Mouse (Mus musculus) embryo, embryonic 11 days (tissue): ENCODE data around the gene Actr10.
A peak's percentile ranks its signal among the peaks of the same experiment; 100 is the strongest.

Source experiments
- DNase-seq: peaks from one replicate; pipeline ENCODE4 v3.0.0-alpha.2; 2015

Actr10 gene

DNA sequence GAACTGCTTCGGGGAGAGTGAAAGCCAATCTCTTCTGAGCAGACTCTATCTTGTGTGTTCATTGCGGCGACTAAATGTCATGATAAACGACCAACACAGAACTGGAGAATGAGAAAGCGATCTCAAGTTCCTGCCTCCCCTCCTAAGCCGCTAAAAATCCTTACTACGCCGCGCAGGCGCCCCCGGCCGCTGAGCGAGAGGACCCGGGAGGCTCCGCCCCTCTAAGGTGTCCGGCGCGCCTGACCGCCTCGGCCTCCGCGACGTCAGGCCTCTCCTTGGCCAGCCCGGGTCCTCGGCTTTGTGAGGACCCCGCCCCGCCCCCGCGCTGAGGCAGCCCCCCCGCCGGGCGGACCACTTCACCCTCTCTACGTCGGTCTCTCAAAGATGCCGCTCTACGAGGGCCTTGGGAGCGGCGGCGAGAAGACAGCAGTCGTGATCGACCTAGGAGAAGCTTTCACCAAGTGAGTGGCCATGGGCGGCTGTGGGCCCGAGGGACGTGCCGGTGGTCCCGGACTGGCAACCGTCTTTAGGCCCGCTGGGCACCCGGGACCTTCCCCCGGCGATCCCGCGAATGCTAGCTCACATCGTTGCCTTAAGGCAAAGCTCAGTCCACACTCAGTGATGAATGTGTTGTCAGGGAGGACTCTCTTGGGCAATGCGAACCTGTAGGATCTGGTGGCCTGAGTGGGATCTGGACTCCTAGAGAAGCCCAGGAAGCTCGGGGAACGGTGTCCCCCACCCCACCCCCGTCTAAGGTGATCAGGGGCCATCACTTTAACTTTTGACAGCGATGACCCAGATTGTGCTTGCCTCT, at the start of gene Actr10:
Actr10 (plus strand) TSS at position 287 of the 814 bp plus-strand sequence.
- DNase-seq, result peak; percentile 95

DNA sequence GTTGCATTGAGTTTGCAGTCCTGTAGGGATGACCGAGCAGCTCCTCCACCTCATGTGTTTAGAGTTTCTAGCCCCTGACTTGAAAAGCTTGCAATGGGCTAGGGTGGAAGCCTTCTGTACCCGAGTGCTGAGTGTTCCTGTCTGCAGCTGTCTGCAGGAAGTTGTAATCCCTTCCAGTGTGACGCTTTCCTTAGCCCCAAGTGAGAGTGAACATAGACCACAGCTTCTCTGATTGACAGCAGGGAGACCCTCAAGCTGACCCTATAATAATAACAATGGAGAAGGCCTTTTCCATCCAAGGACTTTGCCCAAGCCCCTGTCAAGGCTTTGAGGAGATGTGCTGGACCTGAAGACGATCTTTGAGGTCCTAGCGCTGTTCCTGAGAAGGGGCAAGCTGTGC, 47.3 kb upstream of the Actr10 start:
- DNase-seq, result no peak

DNA sequence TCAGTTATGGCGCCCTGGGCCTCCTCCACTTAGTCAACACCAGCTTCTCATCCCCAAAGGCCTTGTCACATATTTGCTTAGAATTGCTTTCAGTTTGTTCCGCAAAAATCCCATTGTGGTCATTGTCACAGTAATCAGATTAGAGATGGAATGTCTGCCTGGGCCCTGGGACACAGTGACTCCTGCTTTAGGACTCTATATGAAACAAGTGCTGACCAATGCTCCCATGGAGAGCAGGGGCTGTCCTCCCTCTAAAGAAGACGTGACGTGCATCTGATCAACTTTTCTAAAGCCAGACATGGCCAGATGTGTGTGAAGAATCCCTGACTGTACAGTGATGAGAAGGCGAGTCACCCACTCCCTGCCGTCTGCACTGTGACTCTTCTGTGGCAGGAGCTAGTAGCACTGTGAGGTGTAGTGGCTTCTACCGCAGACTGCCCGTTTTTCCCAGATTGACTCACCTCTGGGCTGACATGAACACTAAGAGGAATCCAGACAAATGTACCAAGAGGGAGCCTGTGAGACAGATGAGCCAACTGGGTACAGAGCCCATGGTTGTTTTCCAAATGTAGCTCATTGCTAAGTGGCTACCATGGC, 46.7 kb upstream of the Actr10 start:
- DNase-seq, result no peak

DNA sequence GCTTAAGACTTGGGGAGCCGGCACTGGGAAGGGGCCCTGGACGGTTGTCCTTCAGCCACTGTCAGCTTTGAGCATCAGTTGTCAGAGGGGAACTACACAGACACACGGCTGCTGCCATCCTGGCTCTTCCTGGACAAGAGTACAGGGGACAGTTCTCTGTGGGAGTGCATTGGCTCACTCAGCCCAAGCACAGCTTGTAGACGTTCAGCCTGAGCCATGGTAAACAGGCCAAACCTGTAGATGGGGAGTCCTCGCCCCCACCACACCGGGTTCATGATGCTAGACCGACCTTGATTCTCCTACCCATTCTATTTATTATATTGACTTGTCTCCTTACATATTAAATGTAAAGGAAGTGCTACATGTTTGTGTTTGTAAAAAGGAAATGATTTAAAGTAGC, 42.4 kb upstream of the Actr10 start:
- no peak for DNase-seq

- no peak for DNase-seq
Measured at GRCm38 (mm10) chr12:70896068-70896467, 41.6 kb upstream of the Actr10 start.

- no peak for DNase-seq
Measured at GRCm38 (mm10) chr12:70897434-70897833, 40.2 kb upstream of the Actr10 start.

- no peak for DNase-seq
Measured at GRCm38 (mm10) chr12:70898450-70898849, 39.2 kb upstream of the Actr10 start.

GRCm38 (mm10) chr12:70904471-70904870, 33.2 kb upstream of the Actr10 start:
- no peak for DNase-seq

- no peak for DNase-seq
Measured at GRCm38 (mm10) chr12:70906867-70907266, 30.8 kb upstream of the Actr10 start.

GRCm38 (mm10) chr12:70907651-70908050, 30.0 kb upstream of the Actr10 start:
- no peak for DNase-seq

- DNase-seq, result no peak
Measured at GRCm38 (mm10) chr12:70908076-70908475, 29.6 kb upstream of the Actr10 start.

- peak; percentile 85 for DNase-seq
Measured at GRCm38 (mm10) chr12:70910241-70910720, 27.4 kb upstream of the Actr10 start.

DNA sequence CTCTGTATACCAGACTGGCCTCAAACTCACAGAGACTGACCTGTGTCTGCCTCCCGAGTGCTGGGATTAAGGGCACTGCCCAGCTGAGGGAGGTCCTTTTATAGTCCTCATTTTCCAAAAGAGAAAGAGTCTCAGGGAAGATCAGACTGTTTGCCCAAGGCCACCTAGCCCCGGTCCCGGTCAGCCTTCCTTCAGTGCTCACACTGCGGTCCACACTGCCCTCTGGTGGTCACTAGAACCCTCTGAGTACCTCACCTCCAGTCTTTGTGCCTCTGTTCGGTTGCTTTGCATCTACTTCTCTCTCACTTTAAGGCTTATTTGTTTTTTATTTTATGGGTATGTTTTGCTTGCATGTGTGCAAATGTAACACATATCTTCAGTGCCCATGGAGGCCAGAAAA, 26.6 kb upstream of the Actr10 start:
- peak; percentile 91 for DNase-seq

GRCm38 (mm10) chr12:70911676-70912379, 25.8 kb upstream of the Actr10 start:
- no peak for DNase-seq

GRCm38 (mm10) chr12:70913429-70913828, 24.2 kb upstream of the Actr10 start:
- no peak for DNase-seq

- peak; percentile 72 for DNase-seq
Measured at GRCm38 (mm10) chr12:70914387-70914786, 23.3 kb upstream of the Actr10 start.

DNA sequence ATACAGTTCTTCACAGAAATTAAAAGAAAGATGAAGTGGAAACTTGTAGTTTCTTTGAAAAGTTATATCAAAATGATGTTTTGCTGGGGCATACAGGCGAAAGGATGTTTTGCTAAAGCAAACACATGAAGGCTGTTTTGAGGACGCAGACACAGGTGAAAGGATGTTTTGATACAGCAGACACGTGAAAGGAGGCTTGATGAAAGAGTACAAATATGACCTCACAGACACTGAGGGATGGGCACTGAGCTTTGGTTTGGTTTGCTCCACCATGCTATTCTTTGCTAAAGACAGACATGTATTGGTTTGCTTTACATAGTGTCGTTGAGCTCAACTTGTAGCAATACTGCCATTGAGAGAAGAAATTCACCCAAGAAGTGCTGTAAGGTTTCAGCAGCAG, 7.9 kb upstream of the Actr10 start:
- no peak for DNase-seq

DNA sequence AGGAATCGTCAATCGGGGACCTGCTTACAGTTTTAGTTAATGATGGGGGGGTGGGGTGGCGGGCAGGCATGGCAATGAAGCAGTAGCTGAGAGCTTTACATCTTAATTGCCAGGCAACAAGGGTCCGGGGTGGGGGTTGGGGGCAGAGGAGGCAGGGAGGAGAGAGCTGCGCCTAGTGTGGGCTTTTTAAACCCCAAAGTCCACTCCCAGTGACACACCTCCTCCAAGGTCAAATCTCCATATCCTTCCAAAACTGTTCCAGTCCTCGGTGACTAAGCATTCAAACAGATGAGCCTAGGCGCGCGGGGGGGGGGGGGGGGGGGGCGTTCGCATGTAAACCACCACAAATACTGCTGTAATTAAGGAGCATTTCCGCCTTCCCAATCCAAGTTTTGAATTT, 507 bp upstream of the Actr10 start:
- DNase-seq, result no peak

GRCm38 (mm10) chr12:70940806-70941205, 3.1 kb downstream of the Actr10 start:
- DNase-seq, result no peak

DNA sequence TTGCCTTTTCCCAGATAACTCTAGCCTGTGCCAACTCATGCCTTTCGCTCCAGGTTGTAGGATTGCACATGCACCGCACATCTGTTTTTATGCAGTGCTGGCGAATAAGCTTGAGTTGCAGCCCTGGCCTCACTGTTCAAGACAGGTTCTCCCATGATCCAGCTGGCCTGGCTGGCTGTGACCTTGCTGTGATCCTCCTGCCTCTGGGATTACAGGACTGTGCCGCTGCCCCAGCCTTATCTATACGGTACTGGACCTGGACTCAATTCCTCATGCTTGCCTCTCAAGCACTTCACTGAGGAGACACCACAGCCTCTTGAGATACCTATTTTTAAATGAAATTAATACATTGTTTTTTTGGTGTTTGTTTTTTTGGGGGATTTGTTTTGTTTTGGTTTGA, 6.5 kb downstream of the Actr10 start:
- DNase-seq, result no peak

GRCm38 (mm10) chr12:70946585-70947256, 9.1 kb downstream of the Actr10 start:
- DNase-seq, result no peak

DNA sequence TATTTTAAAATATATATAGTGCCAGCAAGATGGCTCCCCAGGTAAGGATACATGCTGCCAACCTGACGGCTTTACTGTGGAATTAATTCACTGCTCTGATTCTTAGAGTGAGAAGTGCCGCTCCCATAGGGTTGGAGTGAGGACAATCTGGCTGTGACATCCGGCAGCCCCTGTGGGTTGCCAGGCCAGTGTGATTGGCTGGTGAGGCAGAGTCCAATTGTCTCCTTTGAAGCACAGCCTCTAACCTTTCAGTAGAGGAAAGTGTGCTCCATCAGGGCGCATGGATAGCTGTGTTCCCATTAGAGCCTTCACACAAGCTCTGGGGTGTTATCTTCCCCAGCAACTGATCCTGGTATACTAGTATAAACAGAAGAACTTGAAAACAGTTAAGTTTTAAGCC, 21.0 kb downstream of the Actr10 start:
- DNase-seq, result no peak

DNA sequence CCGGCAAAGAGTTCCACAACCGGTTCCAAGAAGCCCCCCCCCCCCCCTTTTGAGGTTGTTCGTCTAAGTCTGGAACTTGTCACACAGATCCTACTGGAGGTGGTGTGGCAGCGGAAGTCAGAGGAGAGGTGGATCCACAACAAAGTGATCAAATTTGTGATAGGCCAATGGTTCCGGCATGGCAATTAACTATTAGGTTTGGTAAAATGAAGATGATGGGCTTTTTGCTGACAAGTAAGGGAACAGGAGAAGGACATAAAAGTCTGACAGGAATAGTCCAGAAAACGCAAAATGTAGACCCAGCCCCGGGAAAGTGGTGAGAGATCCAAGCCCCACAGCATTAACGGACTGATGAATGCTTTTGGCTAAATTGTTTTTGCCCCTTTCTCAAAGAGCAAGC, 29.9 kb downstream of the Actr10 start:
- no peak for DNase-seq
